Mouse (Mus musculus) gastrocnemius, postnatal 25 days (tissue): ENCODE measurements around the gene Gm36210. TPM values are rescaled to one million over a fixed set of nuclear protein-coding genes. Genes with fewer than 3 reads are reported as not detected.

Experiments used
- total RNA-seq, 2 experiments: library from RNA; stranded (reverse); gene quantifications; 1 replicate in 1 of 2; 2 replicates in 1 of 2; pipeline ENCODE4 v1.2.3; 2021

The Gm36210 gene
- total RNA-seq, 2 experiments from 2014 or later: 0.21 to 0.36 TPM

Other genes with a start within 250 kb of the Gm36210 start
- 10 to 100 TPM; 41.8 to 46.2 TPM for gene Ppp6r1, start 247.5 kb downstream of the Gm36210 start, total RNA-seq
- 10 to 100 TPM; 21.8 to 23.1 TPM for gene Hspbp1, start 221.4 kb downstream of the Gm36210 start, total RNA-seq
- gene Brsk1, start 215.9 kb downstream of the Gm36210 start, total RNA-seq: 1 to 10 TPM; 1.4 to 1.7 TPM
- under 1 TPM in 1 of 2 experiments, not detected in 1; 0.23 TPM for gene Tmem150b, start 181.3 kb downstream of the Gm36210 start, total RNA-seq
- 10 to 100 TPM; 10.7 to 12.3 TPM for gene Kmt5c, start 166.4 kb downstream of the Gm36210 start, total RNA-seq
- gene Cox6b2, start 153.4 kb downstream of the Gm36210 start, total RNA-seq: 1 to 10 TPM; 1.4 to 2.2 TPM
- gene Fam71e2, start 135.2 kb downstream of the Gm36210 start, total RNA-seq: not detected
- not detected for gene Il11, start 123.7 kb downstream of the Gm36210 start, total RNA-seq
- not detected for gene Tmem190, start 123.6 kb downstream of the Gm36210 start, total RNA-seq
- gene Tmem238, start 116.9 kb downstream of the Gm36210 start, total RNA-seq: 1 to 10 TPM; 6.3 to 6.4 TPM
- 100 to 1,000 TPM; 442 to 471 TPM for gene Rpl28, start 113.6 kb downstream of the Gm36210 start, total RNA-seq
- 10 to 100 TPM; 65.5 to 67.9 TPM for gene Ube2s, start 93.9 kb downstream of the Gm36210 start, total RNA-seq
- not detected for gene Shisa7, start 61.8 kb downstream of the Gm36210 start, total RNA-seq
- 1 to 10 TPM; 4.3 to 4.5 TPM for gene Isoc2b, start 36.3 kb downstream of the Gm36210 start, total RNA-seq
- 10 to 100 TPM; 21.4 to 24.3 TPM for gene Isoc2a, start 29.4 kb downstream of the Gm36210 start, total RNA-seq
- 1 to 10 TPM; 6.8 to 8.3 TPM for gene Zfp628, start 8.7 kb upstream of the Gm36210 start, total RNA-seq
- gene Nat14, start 15.5 kb upstream of the Gm36210 start, total RNA-seq: 1 to 10 TPM; 3.7 to 5.2 TPM
- 10 to 100 TPM; 10.1 to 11.6 TPM for gene Ssc5d, start 19.3 kb upstream of the Gm36210 start, total RNA-seq
- 10 to 100 TPM; 29.0 to 60.0 TPM for gene Sbk2, start 57.9 kb upstream of the Gm36210 start, total RNA-seq
- 1 to 10 TPM in 1 of 2 experiments, under 1 TPM in 1; 0.49 to 3.1 TPM for gene Sbk3, start 64.7 kb upstream of the Gm36210 start, total RNA-seq
- 10 to 100 TPM; 10.2 to 14.9 TPM for gene Zfp579, start 89.6 kb upstream of the Gm36210 start, total RNA-seq
- gene Zfp524, start 107.9 kb upstream of the Gm36210 start, total RNA-seq: 1 to 10 TPM; 7.1 to 8.7 TPM
- 10 to 100 TPM; 17.7 to 18.2 TPM for gene Fiz1, start 108.2 kb upstream of the Gm36210 start, total RNA-seq
- not detected for gene Gm44973, start 109.0 kb upstream of the Gm36210 start, total RNA-seq
- gene Zfp865, start 113.9 kb upstream of the Gm36210 start, total RNA-seq: 10 to 100 TPM; 10.8 to 12.1 TPM
- gene Ccdc106, start 114.0 kb upstream of the Gm36210 start, total RNA-seq: not detected
- gene 4632433K11Rik, start 127.6 kb upstream of the Gm36210 start, total RNA-seq: not detected
- gene Zfp784, start 131.9 kb upstream of the Gm36210 start, total RNA-seq: 1 to 10 TPM; 2.6 to 3.4 TPM
- 1 to 10 TPM; 2.9 to 3.2 TPM for gene Zfp580, start 145.0 kb upstream of the Gm36210 start, total RNA-seq
- gene U2af2, start 155.6 kb upstream of the Gm36210 start, total RNA-seq: 10 to 100 TPM; 43.1 to 45.2 TPM
- gene Epn1, start 173.7 kb upstream of the Gm36210 start, total RNA-seq: 100 to 1,000 TPM; 134 to 145 TPM
- not detected for gene Rfpl4, start 210.4 kb upstream of the Gm36210 start, total RNA-seq
- gene Rasl2-9, start 219.4 kb upstream of the Gm36210 start, total RNA-seq: 1 to 10 TPM; 2.8 to 3.0 TPM
- gene Vmn1r55, start 243.2 kb upstream of the Gm36210 start, total RNA-seq: not detected